Mouse (Mus musculus): Measurements from ENCODE around the gene B4galnt2.
A peak's percentile ranks its signal among the peaks of the same experiment; 100 is the strongest.
"Not testable (repeated sequence)": the region's sequence is repeated elsewhere in the genome, so short reads cannot be mapped to it uniquely, and the experiment has no call there.

The B4galnt2 gene

DNA sequence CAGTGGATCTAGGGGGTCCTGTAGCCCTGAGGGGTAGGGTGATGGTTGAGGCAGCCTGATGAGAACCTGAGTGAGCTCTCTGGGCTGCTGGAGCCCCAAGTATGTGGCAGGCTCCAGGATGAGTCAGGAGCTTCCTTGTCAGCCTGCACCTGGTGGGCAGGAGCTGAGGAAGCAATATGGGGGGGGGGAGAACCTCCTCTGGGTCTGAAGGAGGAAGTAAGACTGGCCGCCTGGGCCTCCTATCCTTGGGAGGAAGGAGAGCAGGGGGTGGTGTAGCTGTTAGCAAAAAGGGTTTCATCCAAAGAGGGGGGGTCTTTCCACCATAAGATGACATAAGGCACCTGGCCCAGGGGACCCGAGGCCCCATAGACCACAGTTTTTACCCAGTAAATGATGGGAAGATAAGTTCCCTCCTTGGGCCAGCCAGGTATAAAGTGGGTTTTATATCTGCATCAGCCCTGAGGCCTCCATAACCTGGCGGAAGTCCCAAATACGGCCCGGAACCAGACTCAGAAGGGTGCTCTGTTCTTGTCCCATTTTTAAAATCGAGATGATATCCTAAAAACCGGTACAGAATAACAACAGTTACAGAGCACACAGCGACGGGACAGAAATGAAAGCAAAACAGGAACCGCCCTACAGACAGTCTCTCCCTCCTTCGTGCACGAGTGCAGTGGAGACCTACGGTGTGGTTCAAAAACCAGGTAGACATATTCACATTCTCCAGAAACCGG, 18.1 kb downstream of the B4galnt2 start:
- DNase-seq (ENCODE audit: low spot score): no peak

DNA sequence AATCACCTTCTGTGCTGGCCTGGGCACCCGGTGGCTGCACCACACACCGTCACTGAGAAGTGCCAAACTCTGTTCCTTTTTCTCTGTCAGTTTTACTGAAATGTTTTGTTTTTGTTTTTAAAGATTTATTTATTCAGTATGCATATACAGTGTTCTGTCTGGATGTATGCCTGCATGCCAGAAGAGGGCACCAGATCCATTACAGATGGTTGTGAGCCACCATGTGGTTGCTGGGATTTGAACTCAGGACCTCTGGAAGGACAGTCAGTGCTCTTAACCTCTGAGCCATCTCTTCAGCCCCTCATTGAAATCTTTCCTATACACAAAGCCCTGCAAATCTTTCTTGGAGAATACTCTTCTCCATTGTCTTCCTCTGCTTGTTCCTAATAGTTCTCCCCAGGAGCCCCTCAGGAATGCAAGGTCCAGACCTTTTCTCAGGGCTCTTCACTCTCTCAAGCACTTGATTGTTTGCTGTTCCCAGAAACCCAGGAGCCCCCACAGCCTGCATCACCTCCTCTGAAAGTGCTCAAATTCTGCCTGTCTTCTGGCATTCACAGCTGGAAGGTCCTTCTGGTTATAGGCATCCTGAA, 24.1 kb downstream of the B4galnt2 start:
- no peak for DNase-seq (ENCODE audit: low spot score)

DNA sequence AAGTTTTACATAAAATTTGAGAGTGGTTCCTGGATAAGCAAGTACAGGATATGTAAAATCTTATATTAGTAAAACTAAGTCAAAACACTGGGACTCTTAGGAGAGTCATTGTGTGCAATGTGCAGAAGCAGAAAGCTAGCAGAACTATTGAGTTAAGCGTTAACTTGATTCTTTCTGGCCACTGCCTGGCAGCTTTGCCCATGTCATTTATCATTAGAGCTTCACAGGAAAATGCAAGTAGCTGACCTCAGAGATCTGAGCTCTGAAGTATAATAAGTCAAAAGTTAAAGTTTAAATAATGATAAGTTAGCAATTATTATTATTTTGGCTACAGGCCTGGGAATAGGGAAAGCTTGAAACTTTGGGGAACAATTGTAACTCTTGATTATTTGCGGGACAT, 34.8 kb downstream of the B4galnt2 start:
- not testable (repeated sequence) for DNase-seq (ENCODE audit: low spot score)

DNA sequence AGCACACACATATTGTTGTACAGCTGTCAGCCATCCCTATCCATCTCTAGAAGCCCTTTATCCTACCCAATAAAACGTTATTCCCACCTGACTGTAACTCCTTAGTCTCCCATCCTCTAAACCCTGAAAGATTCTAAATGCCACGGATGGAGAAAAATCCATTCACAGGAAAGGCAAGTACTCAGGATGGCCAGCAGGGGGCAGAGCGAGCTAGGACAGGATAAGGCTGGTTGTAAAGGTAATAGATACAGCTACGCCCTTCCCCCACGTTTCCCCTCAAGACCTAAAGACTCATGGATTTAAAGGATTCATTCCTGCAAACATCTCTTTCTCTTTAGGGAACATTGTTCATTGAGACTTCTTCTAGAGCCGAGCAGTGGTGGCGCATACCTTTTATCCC, 38.4 kb downstream of the B4galnt2 start:
- peak; percentile 87 for DNase-seq (ENCODE audit: low spot score)

DNA sequence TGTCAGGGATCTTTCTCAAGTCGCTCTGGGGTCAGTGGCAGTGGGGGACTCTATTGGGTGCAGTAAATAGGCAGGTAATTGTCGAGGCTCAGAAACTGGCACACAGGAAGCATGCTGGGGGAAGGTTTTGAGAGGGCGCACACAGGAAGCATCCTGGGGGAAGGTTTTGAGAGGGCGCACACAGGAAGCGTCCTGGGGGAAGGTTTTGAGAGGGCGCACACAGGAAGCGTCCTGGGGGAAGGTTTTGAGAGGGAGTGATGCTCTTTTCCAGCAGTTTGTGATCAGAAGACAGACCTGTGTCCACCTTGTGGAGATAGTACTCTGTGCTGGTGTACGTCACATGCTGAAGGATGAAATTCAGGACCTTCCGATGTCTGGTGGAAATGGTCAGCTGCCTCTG, 38.9 kb downstream of the B4galnt2 start:
- peak; percentile 8 for DNase-seq (ENCODE audit: low spot score)

DNA sequence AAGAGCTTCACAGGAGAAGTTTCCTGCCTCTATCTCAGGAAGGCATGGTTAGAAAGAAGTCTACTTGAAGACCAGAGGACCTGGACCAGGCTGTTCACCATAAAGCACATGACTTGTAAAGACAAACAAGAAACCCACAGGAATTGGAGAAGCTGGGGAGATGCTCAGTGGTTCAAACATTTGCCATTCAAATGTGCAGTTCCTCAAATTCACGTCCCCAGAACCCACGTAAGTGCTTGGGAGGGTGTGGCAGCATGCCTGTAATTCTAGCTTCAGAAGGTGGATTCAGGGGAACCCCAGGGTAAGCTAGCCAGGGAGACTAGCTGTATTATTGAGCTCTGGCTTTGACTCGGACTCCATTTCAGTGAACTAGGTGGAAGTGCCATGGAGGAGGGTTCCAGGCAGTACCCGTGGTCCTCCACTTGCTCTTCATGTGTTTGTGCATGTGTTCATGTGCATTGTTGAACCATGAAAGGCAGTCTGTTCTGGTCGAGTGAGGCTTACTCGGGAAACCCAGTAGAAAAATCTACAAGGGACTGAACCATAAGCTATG, 44.7 kb downstream of the B4galnt2 start:
- no peak for DNase-seq (ENCODE audit: low spot score)

DNA sequence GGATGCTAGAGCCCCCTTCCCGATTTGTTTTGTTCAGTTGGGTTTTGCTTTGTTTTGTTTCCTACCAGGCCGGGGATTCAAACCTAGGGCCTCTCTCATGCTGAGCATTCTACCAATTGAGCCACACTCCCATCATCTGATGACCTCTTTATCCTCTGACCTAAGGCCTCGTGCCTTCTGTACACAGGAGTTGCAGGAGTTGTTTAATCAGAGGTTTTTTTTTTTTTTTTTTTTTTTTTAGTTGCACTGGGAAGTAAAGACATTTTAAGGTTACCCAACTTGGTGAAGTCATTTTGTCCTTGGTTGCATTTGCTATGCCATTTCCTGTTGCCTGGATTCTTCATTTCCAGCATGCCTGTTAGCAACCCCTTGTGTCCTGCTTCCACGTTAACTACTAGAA, 45.2 kb downstream of the B4galnt2 start:
- no peak for DNase-seq (ENCODE audit: low spot score)

DNA sequence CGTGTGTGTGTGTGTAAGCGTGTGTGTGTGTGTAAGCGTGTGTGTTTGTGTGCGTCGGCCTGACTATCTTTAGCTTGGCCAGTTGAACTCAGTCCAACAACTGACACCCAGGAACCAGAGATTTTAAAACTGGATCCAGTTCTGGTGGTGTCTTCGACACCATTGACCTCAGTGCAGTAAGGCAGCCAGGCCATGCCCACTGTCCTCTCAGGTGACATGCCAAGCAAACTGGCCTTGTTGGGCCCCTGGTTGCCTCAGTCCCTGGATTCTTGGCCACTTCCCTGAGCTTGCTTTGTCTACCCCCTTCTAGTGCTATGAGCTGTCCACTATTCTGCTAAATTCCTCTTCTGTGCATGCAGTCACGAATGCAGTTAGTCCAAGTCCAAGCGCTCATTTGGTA, 53.3 kb downstream of the B4galnt2 start:
- no peak for DNase-seq (ENCODE audit: low spot score)

DNA sequence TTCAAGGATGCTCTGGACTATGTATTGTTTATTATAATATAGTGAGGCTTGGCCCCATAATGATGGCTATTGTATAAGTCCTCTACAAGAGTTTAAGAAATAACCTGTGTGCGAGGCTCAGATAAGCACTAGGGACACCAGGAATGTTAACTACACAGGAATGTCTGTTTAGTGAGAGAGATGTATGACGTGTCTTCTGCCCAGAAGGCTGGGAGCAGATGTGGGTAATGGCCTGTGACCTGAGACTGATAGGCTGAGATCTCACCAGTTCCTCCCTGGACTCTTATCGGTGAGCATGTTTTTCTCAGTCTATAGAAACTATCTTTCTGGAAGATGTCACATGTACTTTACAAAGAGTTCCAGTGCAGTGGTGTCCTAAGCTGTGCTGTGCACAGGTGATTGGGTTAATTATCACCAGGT, 54.6 kb downstream of the B4galnt2 start:
- DNase-seq (ENCODE audit: low spot score): peak; percentile 60

DNA sequence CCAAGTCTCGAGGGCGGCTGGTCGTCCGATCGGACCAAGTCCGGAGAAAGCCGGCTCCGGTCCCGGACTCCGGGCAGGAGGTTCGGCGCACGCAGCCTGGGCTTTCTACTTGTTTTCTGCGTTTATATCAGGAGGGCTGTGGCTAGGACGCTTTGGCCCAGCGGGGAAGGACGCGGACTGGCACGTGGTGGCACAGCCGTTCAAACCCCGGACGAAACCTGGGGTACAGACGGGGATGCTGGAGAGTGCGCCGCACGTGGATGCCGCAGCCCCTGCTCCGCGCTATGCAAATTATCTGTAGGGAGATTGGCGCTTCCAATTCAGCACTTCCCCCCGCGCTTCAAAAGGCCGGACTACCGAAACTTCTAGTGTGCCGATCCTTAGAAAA, 55.2 kb downstream of the B4galnt2 start:
- DNase-seq (ENCODE audit: low spot score): peak; percentile 87

DNA sequence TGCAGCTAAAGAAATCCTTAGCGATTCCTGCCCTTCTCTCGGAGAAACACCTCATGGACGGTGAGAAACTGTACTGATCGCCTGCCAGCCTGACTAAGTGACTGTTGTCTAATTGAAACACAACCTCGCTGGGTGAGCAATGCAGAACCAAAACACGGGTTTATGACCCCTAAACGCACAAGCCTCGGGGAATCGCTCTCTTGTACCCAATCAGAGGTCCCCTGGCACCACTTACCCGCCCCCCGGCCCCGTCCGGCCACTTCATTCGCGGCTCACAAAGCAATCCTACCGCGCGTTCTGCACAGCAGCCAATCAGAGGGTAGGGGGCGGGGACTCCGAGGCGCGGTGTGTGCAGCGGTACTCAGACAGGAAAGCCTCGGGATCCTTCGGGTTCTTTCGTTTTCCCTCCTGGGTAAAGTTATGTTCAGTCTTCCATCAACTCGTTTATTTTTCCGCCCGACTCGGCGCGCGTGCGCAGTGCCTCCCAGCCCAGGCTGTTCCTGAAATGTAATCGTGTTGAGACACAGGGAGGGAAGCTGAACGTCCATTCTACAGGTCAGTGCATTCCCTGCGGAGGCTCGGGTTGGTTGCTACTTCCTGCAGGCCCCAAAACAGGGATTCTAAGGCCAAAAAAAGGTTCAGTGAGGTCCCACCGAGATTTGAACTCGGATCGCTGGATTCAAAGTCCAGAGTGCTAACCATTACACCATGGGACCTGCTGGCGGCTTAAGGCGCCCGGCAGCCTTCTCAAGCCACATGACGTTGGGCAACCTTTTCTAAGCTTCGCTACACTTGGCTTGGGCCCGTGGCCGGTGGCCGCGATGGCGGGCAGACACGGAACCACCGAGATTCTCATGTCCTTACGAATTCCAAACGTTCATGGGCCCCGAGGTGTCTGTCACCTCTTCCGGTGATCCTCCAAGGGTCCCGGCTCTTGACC, 55.9 kb downstream of the B4galnt2 start:
- DNase-seq (ENCODE audit: low spot score): peak; percentile 94

DNA sequence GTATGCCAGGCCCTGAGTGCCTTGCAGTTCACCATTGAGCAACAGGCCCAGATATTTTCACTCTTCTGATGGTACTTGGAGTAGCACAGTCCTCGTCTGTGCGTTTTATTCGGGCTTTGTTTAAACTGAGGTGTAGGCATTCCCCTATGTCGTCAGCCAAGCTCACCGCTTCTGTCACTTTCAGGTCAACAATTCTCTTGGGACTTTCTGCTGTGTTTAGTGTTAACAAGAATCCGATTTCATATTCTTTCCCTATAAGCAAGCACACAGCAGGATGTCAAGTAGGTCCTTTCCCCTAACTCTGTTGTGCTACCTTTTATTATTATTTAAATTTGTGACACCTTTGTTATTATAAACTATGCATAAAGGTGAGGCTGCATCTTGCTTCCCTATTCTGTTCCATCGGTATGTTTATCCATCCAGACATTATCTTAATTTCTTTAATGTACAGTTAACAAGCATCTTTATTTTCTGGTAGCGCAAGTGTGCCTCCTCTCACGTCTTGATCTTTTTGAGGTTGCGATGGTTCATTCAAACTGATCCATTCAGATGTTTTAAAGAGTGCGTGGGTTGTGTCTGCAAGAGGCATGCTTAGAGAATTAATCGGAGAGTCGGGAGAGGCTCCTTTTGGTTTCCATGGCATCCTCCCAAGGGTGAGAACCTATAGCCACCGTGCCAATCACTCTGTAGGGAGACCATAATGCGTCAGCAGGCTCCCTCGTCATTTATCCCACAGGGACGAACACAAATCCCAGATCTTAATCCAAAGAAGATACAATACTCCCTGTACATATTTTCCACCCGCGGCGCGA, 56.8 kb downstream of the B4galnt2 start:
- DNase-seq (ENCODE audit: low spot score): no peak

DNA sequence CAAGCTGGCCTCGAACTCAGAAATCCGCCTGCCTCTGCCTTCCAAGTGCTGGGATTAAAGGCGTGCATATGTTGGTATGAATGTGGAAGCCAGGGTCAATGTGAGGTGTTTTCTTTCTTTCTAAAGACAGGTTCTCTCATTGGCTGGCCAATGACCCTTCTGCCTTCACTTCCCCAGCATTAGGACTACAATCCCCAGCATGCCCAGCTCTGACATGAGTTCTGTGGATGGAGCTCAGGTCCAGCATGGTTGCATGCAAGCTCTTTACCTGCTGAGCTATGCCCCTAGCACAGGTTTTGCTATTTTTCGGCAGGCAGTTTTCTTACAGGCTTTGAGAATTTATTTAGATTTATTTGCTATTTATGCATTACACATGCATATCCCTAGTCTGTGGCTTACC, 57.4 kb downstream of the B4galnt2 start:
- no peak for DNase-seq (ENCODE audit: low spot score)

DNA sequence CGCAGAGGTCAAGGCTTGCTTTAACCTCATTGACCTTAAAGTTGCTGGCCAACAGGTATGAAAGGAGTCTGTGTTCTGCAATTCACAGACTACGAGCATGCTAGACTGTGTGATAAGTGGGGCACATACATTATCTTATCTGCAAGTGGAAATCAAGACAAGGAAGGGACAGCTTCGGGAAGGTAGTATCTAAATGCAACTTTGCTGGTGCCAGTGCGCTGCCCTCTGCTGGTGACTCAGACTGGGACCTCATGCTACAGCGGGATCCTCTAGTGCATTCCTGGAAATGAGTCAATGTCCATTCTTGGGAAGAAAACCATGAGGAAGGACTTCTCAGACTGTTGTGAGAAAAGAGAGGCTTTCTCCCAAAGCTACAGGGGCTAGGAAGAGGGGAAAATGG, 61.0 kb downstream of the B4galnt2 start:
- peak; percentile 51 for DNase-seq (ENCODE audit: low spot score)

DNA sequence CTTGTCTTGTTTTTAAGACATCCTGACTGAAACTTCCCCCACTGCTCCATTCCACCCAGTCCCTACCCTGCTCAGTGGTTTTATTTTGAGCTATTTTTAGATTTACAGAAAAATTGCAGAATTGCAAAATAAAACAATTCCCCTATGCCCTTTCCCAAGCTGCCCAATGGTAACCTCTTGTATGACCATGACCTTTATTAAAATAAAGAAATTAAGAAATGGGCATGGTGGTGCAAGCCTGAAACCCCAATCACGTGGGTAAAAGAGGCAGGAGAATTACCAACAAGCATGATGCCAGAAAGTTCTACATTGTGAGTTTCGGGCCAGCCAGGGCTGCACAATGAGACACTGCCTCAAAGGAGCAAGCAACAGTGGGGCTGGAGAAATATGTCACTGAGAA, 63.8 kb downstream of the B4galnt2 start:
- DNase-seq (ENCODE audit: low spot score): no peak

DNA sequence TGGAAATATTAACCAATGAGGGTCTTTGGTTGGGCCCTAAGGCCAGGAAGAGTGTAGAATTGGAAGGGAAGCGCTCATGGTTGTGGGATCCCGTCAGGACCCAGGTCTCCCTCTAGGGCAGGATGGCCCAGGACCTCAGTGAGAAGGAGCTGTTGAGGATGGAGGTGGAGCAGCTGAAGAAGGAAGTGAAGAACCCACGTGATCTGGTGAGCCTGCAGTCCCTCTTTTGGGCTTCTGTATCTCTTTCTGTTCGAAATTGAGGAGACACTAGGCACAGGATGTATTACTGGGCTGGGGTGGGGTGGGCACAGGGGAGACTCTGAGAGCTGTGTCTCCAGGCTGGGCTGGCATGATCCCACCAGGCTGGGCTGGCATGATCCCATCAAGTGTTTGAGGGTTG, 69.8 kb downstream of the B4galnt2 start:
- no peak for DNase-seq (ENCODE audit: low spot score)

DNA sequence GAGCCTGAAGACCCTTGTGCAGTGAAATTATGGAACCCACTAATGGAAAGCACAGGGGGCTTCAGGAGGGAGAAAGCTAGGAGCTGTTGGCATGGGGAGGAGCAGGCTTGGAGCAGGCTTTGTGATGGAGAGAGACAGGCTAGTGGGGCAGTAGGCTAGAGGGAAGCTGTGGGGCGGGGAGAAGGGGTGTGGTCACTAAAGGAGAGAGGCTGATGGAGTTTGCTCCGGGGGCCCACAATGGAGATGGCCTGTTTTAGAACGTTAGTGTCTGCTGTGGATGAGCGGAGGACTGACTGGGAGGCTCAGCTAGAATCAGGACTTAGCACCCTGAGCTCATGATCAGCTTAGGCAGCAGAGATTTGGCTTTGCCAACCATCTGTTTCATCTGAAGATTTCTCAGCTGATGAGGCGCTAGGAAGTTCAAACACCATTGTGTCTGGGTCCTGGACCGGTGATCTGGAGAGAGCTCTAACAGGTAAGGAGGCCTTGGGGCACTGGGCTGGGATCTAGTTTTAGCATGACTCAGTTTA, 71.2 kb downstream of the B4galnt2 start:
- no peak for DNase-seq (ENCODE audit: low spot score)

DNA sequence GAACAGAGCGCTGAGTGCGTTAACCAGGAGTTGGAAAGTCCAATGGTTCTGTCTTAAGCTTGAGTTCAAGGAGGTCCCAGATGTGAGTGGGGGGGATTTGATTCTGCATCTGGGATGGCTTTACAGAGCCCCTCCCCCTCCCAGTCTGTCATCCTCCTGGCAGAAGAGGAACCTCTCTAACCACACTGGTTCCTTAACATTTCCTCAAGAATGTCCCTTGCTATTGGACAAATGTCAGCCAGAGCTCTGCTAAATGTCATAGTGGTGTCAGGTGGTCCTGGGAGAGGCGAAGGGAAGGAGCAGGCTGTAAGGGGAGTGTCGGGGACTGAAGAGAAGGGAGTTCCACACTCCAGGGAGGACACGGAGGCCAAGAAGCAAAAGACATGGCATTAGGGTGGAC, 71.7 kb downstream of the B4galnt2 start:
- no peak for DNase-seq (ENCODE audit: low spot score)

DNA sequence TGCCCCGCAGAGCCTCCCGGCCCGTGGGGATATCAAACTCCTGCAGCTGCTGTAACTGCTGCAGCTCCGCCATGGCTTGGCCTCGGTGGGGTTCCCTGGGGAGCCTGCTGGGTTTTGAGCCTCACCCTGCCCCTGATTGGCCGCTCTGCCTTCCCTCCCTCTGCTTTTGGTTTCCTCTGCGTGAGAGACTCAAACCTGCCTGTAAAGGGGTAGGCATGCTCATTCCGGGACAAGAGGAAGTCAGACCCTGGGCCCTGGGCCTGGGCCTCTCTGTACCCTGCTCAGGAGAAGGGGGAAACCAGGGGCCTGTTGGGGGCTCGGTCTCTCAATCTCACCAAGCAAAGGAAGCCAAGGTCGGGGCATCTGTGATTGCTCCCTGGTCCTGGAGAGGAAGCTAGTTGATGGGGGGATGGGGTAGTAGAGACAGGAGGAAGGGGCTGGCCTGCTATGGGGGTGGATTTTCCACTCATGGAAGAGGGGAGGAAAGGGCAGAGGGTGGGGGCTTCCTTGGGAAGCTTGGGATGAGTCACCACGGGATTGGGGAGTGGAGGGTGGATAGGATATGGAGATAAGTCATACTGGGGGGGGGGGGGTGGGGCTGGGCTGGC, 72.5 kb downstream of the B4galnt2 start, which contains the start of gene Abi3:
Gene Abi3, minus strand, starts transcription at position 403 of the 608 bp plus-strand sequence.
- DNase-seq (ENCODE audit: low spot score): no peak

DNA sequence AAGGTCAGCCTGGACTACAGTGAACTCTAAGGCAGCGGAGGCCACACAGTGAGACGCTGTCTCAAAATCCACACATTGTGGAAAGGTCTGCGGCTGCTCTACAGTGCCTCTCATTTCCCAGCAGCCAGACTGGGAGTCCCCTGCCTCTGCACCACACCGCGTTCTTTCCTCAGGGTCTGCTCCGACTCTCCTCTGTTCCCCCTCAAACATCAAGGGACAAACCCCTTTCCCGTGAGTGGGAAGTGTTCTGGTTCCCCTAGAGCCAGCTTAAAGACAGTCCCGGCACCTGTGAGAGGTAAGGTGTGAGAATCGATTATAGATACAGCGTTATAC, 73.2 kb downstream of the B4galnt2 start:
- no peak for DNase-seq (ENCODE audit: low spot score)

Measured in embryo, embryonic 10 days (tissue).